Mouse (Mus musculus) natural killer cell, adult 2 months (primary cell): ENCODE data around the gene Gm5127.

ENCODE experiments used
- DNase-seq, 2 experiments: peaks; one replicate each; pipeline ENCODE4 v3.0.0; 2022; ENCODE audit warnings: low spot score in 2 of 2

Gm5127 gene

DNA sequence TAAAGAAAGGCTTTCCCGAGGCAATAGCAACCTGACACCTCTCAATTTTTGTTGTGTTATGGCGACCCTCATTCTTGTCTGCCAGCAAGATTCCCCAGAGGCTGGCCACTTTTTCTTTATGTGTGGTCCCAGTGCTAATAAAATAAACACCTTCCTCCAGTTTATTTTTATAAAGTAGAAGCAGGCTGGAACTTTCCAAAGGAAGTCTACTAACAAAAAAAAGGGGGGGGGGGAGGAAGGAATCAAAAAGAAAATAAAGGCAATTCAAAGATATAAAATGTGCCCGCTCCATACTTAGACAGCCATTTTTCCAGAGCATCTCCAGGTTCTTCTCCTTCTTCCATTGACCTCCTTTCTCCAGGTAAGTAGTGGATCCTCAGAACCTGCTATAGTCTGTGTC, at the start of gene Gm5127:
Gene Gm5127, plus strand, starts transcription at position 301 of the 400 bp plus-strand sequence.
- DNase-seq: no peak

DNA sequence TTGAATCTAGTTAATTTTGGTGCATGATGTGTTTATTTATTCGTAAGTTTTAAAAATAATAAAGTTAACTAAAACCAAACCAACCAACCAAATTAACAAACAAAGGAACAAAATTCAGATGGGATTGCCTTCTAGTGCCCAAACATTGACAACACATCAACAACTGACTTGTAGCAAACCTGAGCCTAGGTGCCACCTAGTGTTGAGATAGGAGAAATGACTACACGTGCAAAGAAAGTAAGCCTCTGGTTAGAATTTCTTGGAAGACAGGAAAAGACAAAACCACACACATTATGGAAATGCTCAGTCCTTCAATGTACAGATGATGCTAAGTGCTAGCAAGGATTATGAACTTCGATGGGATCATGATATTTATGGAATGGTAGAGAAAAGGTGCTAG, 46.6 kb upstream of the Gm5127 start:
- no peak for DNase-seq

DNA sequence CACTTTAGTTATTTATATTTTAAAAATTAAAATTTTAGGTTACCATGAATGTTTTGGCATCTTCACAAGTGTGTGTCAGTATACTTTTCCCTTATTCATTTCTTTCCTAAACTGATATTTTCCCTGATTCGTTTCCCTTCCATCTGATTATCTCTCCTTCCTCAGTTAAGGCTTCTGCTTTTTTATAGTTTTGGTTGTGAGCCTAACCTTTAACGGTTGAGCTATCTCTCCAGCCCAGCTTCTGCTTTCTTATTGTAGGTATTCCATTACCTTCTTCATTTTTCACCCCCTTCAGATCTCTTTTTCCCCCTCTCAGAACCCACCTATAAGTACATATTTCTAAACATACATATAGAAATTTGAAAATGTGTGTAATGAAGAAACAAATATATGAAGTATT, 27.5 kb upstream of the Gm5127 start:
- no peak for DNase-seq

DNA sequence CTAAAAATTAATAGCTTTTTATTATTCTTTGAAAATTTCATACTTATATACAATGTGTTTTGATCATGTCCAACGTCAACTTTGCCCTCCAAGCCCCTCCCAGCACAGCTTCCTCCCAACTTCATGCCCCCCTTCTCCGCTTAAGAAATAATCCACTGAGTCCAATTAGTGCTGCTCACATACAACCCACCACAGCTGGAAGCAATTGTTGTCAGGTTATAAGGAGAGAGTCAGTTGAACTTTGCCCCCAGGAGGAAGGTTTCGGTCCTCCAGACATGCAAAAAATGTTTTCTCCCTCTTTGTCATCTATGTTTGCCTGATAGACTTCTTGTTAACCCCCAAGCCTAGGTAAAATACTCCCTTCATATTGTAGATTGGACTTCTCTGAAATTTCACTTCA, 4.0 kb upstream of the Gm5127 start:
- no peak for DNase-seq

DNA sequence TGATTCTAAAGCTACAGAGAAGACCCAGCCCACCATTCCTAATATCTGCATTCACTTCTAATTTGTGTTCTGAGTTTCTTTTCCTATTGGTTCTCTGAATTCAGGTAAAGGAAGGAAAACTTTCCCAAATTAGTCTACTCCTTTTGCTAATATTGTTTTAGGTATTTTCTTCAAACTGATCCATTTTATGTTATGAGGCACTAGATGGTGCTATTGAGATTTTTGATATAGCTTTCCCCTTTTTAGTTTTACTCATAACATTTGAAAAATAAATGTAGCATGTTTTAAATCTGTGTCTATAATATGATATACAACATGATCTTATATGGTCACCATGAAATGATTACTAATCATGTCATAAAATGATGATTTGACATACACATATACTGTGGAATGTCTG, 2.6 kb upstream of the Gm5127 start:
- DNase-seq: no peak

DNA sequence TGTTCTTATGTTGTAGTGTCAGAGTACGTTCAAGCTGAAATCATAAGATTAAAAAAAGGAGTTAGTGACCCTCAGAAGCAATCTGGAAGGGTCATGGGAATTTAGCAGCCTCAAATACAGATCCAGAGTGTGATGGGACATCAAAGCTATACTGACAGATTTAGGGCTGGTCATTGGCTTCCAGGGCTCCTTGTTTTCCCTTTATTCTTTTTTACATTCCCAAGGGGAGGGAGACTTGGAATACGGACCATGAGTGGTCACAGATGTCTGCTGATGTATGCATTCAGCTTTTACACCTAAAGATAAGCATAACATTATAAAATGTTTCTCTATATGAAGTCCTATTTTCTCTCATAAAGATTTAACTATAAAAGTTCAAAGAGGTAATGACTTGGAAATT, 789 bp upstream of the Gm5127 start:
- no peak for DNase-seq

DNA sequence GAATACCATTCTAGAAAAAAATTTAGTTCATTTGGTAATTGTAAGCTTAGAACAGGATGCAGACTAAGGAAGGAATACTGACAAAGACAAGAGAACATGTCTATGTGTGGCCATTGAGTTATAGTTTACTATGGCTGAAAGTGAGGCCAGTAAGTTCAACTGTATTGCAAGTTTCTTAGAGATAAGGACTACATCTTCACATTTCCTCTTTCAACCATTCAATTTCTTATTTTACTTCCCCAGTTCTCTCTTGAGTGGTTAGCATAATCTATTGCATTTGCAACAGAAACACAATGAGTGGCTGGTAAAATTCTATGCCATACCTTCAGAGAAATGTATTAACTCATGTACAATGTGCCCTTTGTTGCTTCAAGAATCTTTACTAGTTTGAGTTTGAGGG, 10.9 kb downstream of the Gm5127 start:
- DNase-seq: no peak

DNA sequence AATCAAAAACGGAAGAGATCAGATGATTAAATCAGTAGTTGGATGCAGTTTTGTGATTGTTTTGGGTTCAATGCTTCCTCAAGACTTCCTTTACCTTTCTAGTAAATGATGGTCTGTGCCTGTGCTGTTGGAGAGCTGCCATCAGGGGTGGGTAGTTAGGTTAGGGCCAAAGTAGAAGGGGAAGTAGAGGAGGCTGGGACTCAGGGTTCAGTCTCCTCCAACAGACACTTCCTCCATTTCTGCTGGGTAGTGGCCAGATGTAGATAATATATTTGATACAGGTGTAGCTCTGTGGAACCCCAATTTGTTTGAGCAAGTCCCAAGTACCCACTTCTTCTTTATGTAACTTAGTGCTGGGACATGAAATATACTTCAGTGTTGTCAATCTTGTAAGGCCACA, 12.9 kb downstream of the Gm5127 start:
- no peak for DNase-seq

DNA sequence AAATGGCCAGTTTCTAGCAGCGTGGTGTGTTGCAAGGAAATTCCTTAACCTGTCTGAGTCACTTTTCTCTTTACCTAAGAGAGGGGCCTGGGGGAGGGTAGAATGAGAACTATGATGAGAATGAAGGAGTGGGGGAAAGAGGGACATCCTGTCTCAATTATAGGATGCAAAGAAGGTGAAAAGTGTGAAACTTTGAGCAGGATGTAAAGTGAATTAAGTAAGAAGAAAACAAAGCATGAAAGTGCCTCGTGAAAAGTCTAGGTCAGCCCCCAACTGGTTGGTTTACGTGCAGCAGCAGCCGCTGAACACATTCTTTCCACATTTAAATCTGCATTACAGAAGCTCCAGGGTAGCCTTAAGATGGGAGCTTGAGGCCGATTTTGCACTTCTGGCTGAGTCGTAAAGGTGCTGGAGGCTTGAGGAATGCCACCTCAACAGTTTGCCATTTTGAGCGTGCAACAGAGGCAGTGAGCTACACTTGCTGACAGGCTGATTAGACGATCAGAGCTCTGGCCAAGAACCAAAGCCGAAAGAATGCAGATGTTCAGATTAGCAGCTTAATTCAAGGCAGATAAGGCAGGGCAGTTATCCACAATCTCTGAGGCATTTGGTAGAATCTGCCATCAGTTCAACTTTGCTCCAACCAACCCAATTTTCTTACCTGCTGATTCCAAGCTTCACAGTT, 19.7 kb downstream of the Gm5127 start:
- DNase-seq: no peak

DNA sequence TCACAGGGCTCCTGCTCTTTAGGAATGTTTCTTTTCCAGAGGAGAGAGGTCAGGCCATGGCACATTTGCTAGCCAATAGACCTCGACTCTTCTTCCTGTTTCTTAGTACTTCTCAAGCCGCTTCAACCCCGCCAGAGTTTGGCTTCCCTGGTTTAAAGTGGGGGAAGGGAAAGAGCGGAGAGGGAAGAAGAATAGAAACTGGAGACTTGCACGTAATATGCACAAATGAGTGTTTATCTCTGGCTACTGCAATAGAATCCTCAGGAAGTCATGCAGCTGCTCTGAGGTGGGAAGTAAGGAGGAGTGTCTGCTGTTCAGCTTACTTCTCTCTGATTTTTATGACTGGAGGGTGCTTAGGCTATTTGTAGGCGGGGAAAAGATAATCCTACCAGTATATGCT, 20.4 kb downstream of the Gm5127 start, which contains the start of gene Cysltr1:
Gene Cysltr1, minus strand, starts transcription at position 294 of the 400 bp plus-strand sequence.
- DNase-seq: no peak

DNA sequence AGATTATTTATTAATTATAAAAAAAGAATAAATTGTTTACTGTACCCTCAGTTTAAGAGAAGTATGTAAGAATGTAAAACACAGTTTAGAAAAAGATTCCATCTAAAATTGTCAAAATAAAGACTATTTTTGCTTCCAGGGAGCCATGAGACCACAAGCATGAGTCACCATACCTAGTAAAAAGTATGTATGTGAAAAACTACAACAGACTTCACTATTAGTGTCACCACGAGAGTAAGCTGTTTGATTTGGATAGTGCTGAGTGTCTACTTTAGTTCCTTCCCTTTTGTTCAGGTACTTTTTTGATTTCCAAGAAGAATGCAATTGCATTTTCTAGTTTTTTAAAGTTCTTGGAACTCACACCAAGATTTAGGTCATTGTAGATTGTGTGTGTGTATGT, 39.5 kb downstream of the Gm5127 start:
- DNase-seq: no peak

DNA sequence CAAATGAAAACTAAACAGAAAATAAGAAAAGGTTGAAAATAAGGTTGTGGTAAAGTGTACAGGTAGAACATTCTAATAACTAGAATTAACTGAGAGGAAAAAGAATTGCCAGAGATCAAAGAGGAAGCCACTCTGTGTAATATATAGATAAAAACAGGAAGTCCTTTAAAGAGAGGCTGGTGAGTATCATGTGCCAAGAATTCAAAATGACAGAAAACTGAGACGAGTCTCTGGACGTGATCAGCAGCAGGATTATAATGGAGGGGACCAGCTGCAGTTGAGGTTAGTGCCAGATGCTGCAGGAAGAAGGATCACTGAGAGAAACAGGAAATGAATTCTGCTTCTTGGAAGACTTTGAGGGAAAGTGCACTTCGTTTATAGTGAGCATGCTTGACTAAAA, 40.7 kb downstream of the Gm5127 start:
- DNase-seq: no peak

DNA sequence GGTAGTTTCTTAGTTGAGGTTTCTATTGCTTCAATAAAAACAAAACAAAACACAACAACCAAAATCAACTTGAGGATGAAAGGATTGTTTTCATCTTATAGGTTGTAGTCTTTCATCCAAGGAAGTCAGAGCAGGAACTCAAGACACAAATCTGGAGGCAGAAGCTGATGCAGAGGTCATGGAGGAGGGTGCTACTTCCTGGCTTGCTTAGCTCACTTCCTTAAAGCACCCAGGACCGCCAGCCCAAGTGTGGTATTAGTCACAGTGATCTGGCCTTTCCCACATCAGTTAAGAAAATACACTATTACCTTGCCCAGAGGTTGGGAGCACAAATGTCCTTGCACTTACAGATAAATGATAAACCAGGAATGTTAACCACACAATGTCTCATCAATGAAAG, 45.5 kb downstream of the Gm5127 start:
- DNase-seq: no peak

DNA sequence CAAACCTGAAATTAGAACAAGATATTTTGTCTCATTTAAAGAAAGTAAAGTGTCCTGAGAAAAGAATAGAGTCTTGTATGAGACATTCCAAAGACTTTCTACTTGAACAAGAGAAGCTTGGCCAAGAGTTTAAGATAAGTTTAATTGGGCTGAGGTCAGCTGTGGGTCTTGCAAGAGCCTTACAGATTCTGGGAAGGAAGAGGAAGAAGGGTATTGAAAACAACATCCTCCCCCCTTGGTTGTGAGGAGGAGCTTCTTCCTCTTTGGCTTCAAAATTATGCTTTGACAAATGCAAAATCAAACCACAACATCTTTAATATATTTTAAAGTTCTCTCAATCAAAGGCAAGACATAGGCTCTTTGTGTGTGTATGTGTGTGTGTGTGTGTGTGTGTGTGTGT, 50.6 kb downstream of the Gm5127 start:
- DNase-seq: no peak

DNA sequence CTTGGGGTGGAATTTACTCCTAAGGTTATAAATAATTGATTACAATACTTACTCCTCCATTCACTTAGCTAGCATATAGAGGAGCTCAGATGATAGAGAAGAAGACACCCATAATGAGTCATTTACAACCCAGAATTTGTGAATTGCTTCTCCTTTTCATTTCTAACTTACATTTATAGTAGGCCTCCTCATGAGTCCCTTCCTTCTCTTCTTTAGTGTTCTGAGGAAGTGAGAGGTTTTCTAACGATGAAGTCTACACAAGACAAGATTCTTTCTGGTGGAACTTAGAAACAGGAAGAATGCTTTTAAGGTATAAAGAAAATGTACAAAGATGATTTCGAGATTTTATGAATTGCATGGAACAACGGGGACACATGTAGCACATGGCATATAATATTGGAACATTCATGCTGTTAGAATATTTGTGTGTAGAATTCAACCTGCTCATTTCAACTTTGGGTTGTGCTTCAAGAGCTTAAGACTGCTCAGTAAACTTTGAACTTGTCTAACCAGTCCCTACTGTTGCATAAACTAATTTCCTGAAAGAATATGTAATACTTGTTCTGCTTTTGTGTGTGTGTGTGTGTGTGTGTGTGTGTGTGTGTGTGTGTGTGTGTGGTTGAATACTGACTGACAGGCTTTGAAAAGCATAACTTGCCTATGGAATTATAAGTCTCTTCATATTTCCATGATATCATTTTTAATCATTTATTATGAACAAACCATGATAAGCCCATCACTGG, 52.0 kb downstream of the Gm5127 start:
- no peak for DNase-seq

DNA sequence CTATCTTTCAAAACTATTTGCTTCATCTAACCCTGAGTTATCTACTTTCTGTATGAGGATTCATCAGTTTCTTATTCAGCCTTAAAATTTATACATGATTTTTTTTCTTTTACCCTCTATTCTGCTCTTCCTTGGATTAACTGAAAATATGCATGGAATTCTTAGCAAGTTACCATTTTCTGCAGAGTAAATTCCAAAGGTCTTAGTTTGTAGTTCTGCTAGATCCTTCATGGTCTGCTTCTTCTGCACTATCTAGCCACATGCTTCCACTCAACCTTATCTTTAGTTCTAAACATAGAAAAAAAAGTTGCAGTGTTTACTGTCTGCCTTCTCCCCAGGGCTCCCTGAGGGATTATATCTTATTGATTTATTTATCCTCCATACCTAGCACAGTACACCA, 79.1 kb downstream of the Gm5127 start:
- DNase-seq: no peak

DNA sequence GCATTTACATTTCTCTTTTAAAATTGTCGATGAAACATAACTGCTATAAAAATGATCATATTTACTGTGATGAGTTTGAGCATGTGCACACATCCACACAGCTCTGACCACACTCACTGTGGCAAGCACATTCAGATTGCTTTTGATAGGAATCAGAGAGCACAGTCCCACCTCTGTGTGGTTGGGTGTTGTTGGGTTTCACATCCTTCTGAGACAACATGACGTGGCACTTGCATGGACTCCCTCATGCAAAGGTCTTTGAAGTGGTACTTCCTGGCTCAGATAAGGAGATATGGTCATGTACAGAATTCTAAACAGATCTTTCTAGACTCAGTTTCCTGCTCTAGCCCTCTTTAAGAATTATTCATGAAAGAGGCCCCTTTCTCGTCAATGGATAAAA, 121.6 kb downstream of the Gm5127 start:
- peak; percentile 26 to 56 for DNase-seq

DNA sequence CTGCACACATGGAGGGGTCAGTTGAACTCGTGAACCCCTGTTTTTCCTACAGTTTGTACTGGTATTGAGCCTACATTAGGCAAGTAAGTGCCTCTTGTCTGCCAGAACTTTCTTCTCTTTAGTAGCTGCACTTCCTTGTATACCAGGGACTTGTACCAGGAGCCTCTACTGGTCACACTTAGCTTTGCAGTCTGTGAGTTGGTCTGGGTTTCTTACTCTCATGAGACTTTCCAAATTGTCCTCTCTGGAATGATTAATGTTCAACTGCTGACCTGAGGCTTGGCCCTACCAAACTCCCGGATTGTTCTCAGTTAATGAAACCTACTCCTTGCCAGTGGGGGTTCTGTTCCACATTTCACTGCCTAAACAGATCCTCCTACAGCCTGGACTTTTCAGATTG, 134.2 kb downstream of the Gm5127 start:
- DNase-seq: no peak

DNA sequence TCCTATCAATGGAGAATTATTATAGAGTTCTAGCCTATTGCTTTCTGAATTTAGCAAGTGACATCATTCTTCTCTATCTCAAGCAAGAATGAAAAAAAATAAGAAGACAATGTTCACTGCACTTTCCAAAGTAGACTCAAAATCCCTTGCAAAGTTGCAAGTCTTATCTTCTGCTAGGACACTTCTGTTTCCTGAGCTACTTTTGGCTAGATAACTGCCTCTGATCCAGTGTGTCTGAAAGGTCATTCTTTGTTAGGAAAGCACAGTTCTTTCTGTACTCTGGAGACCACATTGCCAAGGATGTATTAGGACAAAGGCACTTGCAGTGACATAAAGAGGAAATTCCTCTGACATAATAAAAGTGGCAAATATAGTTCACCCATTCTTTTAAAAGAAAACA, 159.3 kb downstream of the Gm5127 start:
- no peak for DNase-seq

DNA sequence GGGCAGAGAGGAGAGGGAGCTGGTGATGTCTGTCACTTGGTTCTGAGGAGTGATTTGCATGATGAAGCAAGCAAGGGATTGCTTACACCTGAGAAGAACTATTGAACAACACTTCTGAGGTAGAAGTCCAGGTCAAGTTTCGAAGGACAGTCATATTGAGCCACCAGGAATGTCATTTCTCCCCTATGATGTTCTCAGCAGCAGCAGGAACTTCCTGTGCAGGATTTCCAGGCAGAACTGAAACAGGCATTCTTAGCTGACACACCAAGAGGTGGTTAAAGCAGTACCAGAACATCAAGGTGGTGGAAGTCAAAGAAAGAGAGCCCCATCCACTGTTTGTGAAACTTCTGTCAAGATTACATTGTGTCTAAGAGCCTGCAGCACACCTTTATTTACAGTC, 172.3 kb downstream of the Gm5127 start:
- DNase-seq: no peak
